Mouse (Mus musculus): ENCODE results near the gene Ppp2r5e. TPM values are rescaled to one million over a fixed set of nuclear protein-coding genes. Genes with fewer than 3 reads are reported as not detected.

Gene Ppp2r5e
- polyA plus RNA-seq, 1 experiment from 2014 or later = 6.5 TPM

GRCm38 (mm10) chr12:75519181-75519940 lies 76.7 kb downstream of the Ppp2r5e start:
- 0 out of 2 replicates have a peak, but pooled peaks cover 4% of the 10 kb centered on the region for H3K36me3 ChIP-seq (replicated peaks; ENCODE audit: insufficient read depth, low read length)
- DNase-seq (no peak), ATAC-seq (no peak)
- 75% methylated on average over 10 of the region's 10 CpGs for WGBS (ENCODE audit: insufficient replicate concordance)
- no peak overlapping the region for H3K9ac ChIP-seq (replicated peaks)
- no peak for TF ChIP-seq CTCF (IDR thresholded peaks at IDR 0.05; ENCODE audit: low read depth)
- H3K4me1 ChIP-seq (ENCODE audit: insufficient read depth) = 0 out of 2 replicates have a peak, but pooled peaks cover 6% of the 10 kb centered on the region
- H3K27ac ChIP-seq (ENCODE audit: low read depth) = no peak overlapping the region
- no peaks in the 10 kb centered on the region for H3K27me3 ChIP-seq (ENCODE audit: insufficient read depth, low read length)
- H3K9me3 ChIP-seq (ENCODE audit: low read length) = no peaks in the 10 kb centered on the region
- H3K4me2 ChIP-seq (ENCODE audit: low read depth, low read length) = no peak overlapping the region
- no peak overlapping the region for H3K4me3 ChIP-seq (ENCODE audit: low read depth, low read length)

DNA sequence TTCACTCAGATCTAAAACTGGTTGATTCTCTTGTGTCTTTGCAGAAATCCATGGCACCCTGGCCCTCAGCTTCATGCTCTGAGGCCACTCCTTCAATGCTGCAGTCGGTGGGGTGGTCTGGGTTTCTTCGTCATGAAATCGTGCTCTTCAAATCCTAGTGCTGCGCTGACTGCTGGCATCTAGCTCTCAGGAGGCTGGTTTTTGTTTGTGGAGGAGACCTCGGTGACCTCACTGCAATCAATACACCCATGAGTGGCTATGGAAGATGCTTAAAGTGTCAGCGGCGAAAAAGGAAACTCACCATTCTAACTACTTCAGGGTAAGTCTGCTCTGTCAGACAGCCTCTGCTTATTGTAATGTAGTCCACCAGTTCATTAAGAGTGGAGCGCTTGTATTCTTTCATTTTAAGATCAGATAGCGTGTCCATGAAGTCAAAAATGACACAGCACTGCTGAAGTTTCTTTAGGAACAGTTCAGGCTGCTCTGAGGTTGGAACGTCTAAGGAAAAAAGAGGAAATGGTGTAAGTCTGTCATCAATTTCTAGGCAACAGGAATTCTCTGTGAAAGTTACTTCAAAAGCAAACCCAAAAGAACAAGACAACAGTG lies 80.6 kb downstream of the Ppp2r5e start:
- Histone ChIP-seq H3K36me3 (replicated peaks; ENCODE audit: insufficient read depth, low read length) (0 out of 2 replicates have a peak, but pooled peaks cover 10% of the 10 kb centered on the region), H3K4me1 (ENCODE audit: insufficient read depth) (0 out of 2 replicates have a peak, but pooled peaks cover 2% of the 10 kb centered on the region), H3K4me3 (ENCODE audit: low read depth, low read length) (no peak overlapping the region), H3K9me3 (ENCODE audit: low read length) (no peaks in the 10 kb centered on the region), H3K9ac (replicated peaks) (no peak overlapping the region), H3K27me3 (ENCODE audit: insufficient read depth, low read length) (no peaks in the 10 kb centered on the region), H3K4me2 (ENCODE audit: low read depth, low read length) (peak overlapping the region; percentile 40), H3K27ac (ENCODE audit: low read depth) (no peak overlapping the region)
- WGBS (ENCODE audit: insufficient replicate concordance) = 69% methylated on average over 10 of the region's 10 CpGs
- no peak for TF ChIP-seq EP300 (IDR thresholded peaks at IDR 0.05; ENCODE audit: low read depth)
- no peak for TF ChIP-seq CTCF (IDR thresholded peaks at IDR 0.05; ENCODE audit: low read depth)
- ATAC-seq = no peak
- DNase-seq = no peak

DNA sequence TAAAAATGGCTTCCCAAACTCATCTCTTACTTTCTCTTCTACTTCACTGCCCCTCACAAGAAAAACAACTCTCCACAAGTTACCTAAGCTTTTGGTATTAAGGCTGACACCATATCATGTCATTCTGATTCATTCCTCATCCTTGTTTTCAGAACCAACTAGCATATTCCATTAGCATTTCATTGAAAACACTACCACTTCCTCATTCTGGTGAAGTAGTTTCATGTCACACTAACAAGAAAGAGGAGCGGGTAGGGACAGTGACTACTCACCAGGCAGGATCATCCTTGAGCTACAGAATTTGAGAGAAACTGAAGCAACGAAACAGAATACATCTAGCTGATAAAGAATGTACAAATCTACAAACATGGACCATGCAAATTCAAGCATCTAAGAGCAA lies 84.5 kb downstream of the Ppp2r5e start:
- TF ChIP-seq CTCF (IDR thresholded peaks at IDR 0.05; ENCODE audit: low read depth) = no peak
- ATAC-seq (no peak), DNase-seq (no peak)
- Histone ChIP-seq H3K27me3 (ENCODE audit: insufficient read depth, low read length) (no peaks in the 10 kb centered on the region), H3K36me3 (replicated peaks; ENCODE audit: insufficient read depth, low read length) (0 out of 2 replicates have a peak, but pooled peaks cover 10% of the 10 kb centered on the region), H3K4me1 (ENCODE audit: insufficient read depth) (0 out of 2 replicates have a peak, but pooled peaks cover 2% of the 10 kb centered on the region), H3K4me3 (ENCODE audit: low read depth, low read length) (no peak overlapping the region), H3K9me3 (ENCODE audit: low read length) (no peaks in the 10 kb centered on the region), H3K4me2 (ENCODE audit: low read depth, low read length) (no peak overlapping the region), H3K27ac (ENCODE audit: low read depth) (no peak overlapping the region), H3K9ac (replicated peaks) (no peak overlapping the region)
- 81% methylated on average over 2 of the region's 2 CpGs for WGBS (ENCODE audit: insufficient replicate concordance)

DNA sequence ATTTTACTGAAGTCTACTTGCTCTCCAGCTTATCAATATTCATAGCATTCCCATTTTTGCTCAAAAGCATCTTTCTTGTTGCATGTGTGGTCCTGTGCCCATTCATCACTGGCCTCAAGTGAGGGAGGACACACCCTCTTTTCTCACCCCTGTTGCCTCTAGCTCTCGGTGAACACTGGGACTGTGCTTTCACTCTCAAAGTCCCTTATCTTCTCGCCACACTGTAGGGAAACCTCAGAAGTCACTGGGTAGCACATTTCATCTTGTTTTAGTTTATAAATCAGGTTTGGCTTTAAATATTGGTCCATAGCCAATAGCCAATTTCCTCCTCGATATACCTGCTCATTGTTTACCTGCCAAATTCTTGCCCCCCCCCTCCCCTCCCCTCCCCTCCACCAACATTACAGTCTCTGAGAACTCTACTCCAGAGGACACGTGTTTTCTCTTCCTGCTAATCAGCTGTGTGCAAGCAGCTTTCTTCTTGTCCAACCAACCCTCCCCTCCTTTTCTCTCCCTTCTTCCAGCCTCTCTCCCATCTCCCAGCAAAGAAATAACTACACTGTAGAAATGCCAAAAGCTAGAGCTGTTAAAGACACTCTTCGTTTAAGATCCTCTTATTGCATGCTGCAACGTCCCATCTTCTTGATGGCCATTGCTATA lies 90.9 kb downstream of the Ppp2r5e start:
- Histone ChIP-seq H3K9ac (replicated peaks) (no peak overlapping the region), H3K36me3 (replicated peaks; ENCODE audit: insufficient read depth, low read length) (no peaks in the 10 kb centered on the region), H3K27ac (ENCODE audit: low read depth) (no peak overlapping the region), H3K9me3 (ENCODE audit: low read length) (no peaks in the 10 kb centered on the region), H3K4me1 (ENCODE audit: insufficient read depth) (no peaks in the 10 kb centered on the region), H3K27me3 (ENCODE audit: insufficient read depth, low read length) (no peaks in the 10 kb centered on the region), H3K4me3 (ENCODE audit: low read depth, low read length) (no peak overlapping the region), H3K4me2 (ENCODE audit: low read depth, low read length) (no peak overlapping the region)
- no peak for ATAC-seq
- 60% methylated on average over 6 of the region's 6 CpGs for WGBS (ENCODE audit: insufficient replicate concordance)
- no peak for TF ChIP-seq CTCF (IDR thresholded peaks at IDR 0.05; ENCODE audit: low read depth)
- no peak for TF ChIP-seq EP300 (IDR thresholded peaks at IDR 0.05; ENCODE audit: low read depth)
- DNase-seq = no peak

GRCm38 (mm10) chr12:75502664-75503063 lies 93.4 kb downstream of the Ppp2r5e start:
- Histone ChIP-seq H3K27ac (ENCODE audit: low read depth) (no peak overlapping the region), H3K36me3 (replicated peaks; ENCODE audit: insufficient read depth, low read length) (no peaks in the 10 kb centered on the region), H3K4me3 (ENCODE audit: low read depth, low read length) (no peak overlapping the region), H3K9me3 (ENCODE audit: low read length) (no peaks in the 10 kb centered on the region), H3K27me3 (ENCODE audit: insufficient read depth, low read length) (no peaks in the 10 kb centered on the region), H3K4me2 (ENCODE audit: low read depth, low read length) (no peak overlapping the region), H3K9ac (replicated peaks) (no peak overlapping the region), H3K4me1 (ENCODE audit: insufficient read depth) (no peaks in the 10 kb centered on the region)
- no peak for TF ChIP-seq EP300 (IDR thresholded peaks at IDR 0.05; ENCODE audit: low read depth)
- TF ChIP-seq CTCF (IDR thresholded peaks at IDR 0.05; ENCODE audit: low read depth) = no peak
- 76% methylated on average over 4 of the region's 4 CpGs for WGBS (ENCODE audit: insufficient replicate concordance)
- ATAC-seq (no peak), DNase-seq (no peak)

DNA sequence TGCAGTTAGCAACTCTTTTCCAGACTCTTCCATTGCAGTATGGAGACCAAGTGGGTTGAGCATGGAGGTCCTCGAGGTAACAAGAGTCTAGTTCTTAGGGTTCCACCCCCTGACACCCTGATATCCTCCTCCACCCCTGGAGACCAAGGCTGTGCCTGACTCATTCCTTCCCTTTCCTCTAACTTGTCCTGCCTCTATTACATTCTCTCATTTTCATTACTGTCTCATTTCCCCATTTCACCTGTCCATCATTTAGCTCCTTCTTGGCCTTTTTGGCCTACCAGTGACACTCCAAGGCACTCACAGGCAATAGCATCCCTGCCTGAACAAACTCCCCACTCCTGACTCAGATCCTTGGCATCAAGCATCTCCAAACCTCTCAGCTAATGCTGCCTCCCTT lies 98.3 kb downstream of the Ppp2r5e start:
- Histone ChIP-seq H3K9me3 (ENCODE audit: low read length) (no peaks in the 10 kb centered on the region), H3K27ac (ENCODE audit: low read depth) (no peak overlapping the region), H3K36me3 (replicated peaks; ENCODE audit: insufficient read depth, low read length) (no peaks in the 10 kb centered on the region), H3K4me1 (ENCODE audit: insufficient read depth) (no peaks in the 10 kb centered on the region), H3K9ac (replicated peaks) (no peak overlapping the region), H3K4me3 (ENCODE audit: low read depth, low read length) (no peak overlapping the region), H3K4me2 (ENCODE audit: low read depth, low read length) (no peak overlapping the region), H3K27me3 (ENCODE audit: insufficient read depth, low read length) (no peaks in the 10 kb centered on the region)
- no peak for TF ChIP-seq EP300 (IDR thresholded peaks at IDR 0.05; ENCODE audit: low read depth)
- ATAC-seq (no peak), DNase-seq (no peak)
- WGBS (ENCODE audit: insufficient replicate concordance) = 77% methylated on average over 1 of the region's 1 CpGs
